Mouse (Mus musculus) erythroblast, adult 5-6 weeks (primary cell): Measurements from ENCODE around the gene Tle3. TPM values are rescaled to one million over a fixed set of nuclear protein-coding genes. Genes with fewer than 3 reads are reported as not detected.

ENCODE experiments used
- ATAC-seq: replicated peaks from 2 replicates; pipeline ENCODE4 v1.8.0; 2016; ENCODE audit warnings: moderate number of reproducible peaks, mild to moderate bottlenecking, moderate TSS enrichment, inconsistent platforms; ENCODE audit not compliant: poor library complexity, low FRiP score, severe bottlenecking
- total RNA-seq, 2 experiments: library from RNA; stranded (forward) in 1 of 2; stranded (reverse) in 1 of 2; fragments of 150-400 nt in 1 of 2; fragments of 200-764, 138-1000 nt in 1 of 2; gene quantifications; 2 replicates each; pipeline versions ENCODE4 v1.2.3 to v1.2.4; 2015 to 2017; ENCODE audit warnings: low replicate concordance in 2 of 2

The Tle3 gene
- total RNA-seq, 2 experiments from 2014 or later: 10.8 to 11.6 TPM

DNA sequence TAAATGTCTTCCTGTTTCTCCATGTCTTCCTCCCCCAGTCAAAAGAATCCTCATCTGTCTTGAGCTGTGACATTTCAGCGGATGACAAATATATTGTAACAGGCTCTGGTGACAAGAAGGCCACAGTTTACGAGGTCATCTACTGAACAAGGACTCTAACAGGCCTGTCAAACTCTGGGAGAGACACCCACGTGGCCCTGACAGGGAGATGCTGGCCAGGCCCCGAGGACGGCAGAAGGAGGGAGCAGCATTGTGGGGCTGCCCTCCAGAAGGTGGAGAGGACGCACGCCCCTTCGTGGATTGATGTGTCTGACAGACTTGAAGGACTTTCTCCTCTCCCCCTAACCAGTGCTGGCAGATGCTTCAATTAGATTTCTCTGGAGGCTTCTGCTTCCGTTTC is 44.4 kb downstream of the Tle3 start:
- ATAC-seq: no peak

DNA sequence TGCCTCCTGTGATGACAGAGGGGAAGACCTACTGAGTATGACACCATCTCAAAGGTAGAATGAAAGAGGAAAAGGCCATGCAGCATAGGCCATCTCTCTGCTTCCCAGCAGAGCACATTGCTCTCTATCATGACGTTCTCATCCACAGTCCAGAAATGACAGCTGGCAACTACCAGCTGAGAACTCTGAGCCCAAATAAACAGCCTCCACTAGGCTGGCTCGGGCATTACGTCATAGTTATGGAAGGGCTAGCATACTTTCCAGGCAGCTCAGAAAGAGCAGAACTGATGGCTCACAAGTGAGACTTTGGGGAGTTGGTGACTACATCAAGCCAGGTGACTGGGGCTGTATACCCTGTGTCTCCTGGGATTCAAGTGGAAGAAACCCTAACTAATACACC is 49.5 kb downstream of the Tle3 start:
- ATAC-seq: no peak

DNA sequence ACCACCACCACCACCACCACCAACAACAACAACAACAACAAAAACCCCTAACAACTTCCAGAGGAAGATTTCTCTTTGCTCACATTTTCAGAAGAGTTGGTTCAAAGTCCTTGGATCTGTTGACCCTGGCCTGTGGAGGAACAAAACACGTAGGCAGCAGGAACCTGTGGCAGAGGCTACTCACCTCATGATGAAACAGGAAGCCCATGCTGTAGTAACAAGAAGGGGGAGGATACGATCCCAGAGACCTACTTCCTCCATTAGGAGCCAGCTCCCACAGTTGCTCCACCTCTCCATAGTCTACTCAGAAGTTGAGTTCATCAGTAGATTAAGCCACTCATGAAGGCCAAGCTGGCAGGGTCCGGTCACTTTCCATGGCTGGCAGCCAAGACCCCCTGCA is 52.1 kb downstream of the Tle3 start:
- ATAC-seq: no peak

DNA sequence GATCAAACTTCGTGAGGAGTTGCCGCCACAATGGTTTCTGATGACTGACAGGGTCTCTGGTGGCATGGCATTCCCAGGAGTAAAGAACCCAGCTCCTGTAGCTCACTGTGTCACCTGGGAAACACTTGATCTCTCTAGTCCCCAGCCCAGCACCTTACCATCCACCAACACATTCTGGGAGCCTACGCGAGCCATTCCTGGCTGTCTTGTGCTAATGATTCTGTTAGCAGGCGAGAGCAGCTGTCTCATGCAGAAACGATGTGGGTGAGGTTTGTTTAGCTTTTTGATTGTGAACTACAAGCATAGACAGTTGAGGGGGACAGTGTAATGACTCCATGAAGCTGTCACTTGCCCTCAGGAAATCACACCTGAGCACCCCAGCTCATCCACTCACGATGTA is 54.3 kb downstream of the Tle3 start:
- ATAC-seq: no peak

DNA sequence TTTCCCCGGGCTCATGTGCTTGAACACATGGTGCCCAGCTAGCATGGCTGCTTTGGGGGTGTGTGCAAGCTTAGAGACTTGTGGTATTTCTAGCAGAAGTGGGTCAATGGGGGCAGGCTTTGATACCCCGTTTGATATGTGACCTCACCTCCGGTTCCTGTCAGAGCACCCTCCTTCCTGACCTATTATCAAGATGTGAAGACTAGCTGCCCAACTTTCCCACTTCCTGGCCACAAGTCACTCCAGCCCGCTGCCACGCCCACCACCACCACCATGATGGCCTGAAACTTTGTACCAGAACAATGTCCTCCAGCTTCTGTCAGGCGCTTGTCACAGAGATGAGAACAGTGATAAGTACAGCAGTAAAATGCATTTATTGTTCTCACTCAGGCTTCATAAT is 54.9 kb downstream of the Tle3 start:
- ATAC-seq: no peak

DNA sequence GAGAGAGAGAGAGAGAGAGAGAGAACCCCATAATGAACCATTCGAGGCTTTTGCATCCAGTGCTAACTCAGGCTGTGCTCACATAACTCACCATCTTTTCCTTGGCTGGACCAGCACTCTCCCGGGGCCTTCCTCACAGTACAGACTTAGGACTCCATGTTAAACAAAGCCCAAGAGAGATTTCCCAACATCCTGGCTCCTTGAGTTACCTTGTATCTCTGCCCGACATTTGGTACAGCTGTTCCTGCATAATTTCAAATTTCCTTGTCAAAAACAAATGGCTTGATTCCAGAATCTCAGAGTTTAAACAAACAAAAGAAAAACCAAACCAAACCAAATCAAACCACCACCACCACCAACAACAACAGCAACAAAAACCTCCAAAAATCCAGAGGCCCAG is 55.7 kb downstream of the Tle3 start:
- ATAC-seq: no peak

DNA sequence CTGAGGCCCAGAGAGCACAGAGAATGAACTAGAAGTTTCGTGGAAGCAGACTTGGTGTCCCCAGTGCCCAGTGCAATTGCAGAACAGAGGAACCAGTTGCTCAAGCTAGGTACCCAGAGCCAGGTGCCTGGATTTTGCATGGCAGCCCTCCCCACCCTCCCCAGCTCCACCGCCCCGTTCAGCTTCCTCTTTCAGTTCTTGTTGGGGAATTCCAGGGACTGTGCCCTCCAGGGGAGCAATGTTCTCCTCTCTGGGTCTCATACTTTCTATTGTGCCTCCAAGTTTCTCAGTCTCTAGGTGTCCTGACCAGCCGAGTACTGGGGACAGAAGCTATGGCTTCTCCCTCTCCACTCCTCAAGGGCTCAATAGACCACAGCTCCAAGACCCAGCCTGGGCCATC is 59.7 kb downstream of the Tle3 start:
- ATAC-seq: no peak

DNA sequence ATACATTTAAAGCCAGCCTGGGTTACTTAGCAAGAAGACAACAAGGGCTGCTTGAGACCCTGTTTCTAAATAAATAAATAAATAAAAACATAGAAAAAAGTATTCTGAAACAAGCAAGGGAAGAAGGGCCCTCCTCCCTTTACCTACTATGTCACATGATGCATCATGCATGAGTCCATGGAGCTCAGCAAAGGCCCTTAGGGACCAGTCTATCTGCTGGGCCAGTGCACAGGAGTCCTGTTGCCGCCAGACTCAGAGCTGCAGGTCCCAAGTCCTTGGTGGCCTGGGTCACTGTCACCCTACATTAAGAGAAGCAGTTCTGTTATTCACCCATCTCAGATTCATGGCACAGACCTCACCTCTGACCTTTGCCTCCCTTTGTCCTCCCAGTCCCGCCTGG is 61.0 kb downstream of the Tle3 start:
- ATAC-seq: no peak

DNA sequence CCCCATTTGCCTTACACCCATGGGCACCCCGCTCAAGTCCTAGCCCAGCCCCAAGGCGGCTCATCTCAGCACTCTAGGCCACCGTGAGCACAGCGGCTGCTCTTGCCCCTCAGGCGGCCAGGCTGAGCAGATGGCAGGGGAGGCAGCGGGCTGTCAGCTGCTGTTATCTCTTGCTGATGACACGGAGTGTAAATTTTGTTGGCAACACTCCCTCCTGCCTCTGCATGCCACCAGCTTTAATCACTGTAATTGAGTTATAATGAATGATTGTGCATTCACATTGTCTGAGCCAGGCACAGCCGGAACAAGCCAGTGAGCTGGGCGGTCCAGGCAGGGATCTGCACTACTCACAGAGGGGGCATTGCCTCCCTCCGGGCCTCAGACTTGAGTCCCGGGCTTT is 61.9 kb downstream of the Tle3 start:
- no peak for ATAC-seq

DNA sequence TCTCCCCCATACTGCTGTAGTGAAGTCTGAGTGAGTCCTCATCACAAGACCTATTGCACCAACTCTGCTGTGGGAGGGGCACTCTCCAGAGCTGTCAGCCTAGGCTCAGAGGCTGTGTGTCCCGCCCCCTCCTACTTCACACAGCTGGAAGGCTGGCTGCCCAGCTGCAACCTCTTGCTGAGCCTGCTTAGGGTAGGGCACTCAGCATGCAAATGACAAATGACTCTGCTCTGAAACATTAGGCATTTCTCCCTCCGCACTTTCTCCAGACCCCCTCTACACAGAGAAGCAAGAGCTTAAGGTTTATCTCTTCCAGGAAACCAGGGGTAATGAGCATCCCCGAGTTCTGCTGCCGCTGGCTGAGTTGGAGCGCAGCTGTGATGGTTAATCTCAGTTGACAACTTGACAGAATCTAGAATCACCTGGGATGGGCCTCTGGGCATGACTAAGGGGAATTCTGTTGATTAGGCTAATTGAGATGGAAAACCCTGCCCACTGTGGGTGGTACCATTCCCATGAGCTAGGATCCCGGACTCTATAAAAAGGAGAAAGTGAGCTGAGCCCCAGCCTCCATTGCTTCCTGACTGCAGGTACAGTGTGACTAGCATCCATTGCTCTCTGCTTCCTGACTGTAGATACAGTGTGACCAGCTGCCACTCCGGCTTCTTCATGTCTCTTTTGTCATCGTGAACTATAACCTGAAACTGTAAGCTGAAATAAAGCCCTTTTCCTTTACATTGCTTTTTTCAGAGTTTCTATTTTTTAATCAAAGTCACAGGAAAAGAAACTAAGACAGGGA is 63.2 kb downstream of the Tle3 start:
- ATAC-seq: no peak

DNA sequence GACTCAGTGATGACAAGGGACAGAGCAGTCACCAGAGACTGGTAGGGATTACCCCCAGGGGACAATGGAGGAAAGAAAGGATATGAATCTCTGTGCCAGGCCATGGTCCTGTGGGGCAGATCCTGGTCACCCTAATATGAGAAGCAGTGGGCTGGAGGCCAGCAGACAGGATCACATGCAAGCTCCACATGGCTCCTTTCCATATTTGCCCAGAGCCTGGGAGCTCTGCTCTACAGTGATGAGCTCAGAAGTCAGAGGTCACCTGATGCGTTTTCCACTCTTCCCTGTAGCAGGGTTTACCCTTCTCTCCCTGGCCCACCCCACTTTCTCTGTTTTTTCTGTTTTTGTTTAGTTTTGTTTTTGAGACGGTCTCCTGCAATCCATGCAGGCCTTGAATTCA is 63.9 kb downstream of the Tle3 start:
- no peak for ATAC-seq

DNA sequence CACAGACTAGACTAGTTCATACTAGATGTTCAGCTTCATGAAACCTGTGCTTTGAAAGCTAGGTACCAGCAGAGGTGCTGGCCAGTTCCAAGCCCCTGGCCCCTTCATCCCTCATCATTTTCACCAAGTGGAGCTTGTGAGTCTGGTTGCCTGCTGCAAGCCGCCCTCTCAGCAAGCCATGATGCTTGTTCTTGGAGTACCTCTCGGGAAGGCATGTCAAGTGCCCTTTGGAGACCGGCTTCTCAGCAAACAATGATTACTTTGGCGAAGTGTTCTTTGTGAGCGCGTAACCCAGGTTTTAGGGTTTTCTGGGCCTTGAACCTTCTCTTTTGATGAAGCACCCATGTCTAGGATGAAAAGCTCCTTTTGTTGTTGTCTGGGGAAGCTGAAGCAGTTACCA is 64.6 kb downstream of the Tle3 start:
- ATAC-seq: no peak

DNA sequence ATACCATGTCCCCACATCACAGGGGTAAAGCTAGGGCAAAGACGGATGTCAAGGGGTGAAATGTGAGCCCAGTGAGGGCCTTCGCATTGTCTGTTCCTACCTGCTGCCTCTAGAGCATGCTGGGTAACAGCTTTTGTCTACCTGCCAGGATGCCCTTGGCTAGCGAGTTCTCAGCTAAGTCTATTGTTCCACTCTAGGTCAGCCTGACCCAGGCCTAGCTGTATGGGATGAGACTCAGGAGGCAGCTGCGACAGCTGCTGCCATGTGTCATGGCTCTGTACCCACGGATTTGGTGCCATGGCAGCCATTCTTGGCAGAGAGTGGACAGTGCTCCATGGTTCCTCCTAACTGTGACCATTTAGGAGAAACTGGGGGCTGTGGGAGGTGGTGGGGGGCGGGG is 66.9 kb downstream of the Tle3 start:
- no peak for ATAC-seq

DNA sequence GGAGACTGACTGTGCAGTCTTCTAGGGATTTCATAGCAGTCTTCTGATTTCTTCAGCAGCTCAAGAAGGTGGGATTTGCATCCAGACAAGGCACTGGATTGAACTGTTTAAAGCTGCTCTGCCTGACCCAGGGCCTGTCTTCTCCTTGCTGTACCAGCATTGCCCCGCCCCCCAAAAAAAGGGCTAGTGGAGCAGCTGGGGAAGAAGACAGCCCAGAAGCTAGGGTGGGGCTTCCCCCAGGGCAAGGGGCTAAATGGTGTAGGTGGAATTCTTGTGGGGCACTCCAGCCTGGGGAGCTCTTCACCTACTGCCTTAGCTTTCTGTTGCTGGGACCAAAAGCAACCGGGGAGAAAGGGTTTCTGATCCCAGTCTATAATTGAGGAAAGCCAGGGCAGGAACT is 67.8 kb downstream of the Tle3 start:
- ATAC-seq: no peak

DNA sequence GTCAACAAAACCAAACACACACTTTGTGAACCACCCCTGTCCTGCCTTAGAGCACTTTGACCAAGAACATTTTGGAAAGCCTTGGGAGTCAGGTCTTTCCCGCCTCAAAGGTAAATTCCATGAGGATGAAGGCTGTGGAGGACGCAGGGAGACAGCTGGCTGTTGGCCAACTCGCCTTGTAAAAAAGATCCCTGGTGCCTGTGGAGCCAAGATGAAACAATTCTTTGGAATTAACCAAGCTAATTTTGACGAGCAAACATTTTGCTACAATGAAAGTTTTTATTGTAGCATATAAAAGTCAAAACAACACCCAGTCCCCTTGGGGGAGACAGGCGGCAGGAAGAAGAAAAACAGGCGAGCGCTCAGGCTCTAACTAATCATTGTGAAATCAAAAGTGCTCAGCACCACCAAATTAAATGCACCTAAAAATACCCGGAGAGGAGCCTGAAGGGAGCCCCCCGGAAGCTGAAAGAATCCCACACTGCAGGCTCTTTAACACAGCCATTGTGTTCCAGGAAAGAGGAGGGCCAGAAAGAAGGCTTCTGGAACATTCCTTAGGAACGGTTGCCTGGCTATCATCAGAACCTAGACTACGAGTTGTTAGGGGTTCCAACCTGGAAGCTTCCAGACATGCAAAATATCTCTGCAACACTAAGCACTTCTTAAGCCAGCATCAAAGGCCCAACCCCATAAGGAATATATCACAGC is 69.2 kb downstream of the Tle3 start:
- no peak for ATAC-seq

DNA sequence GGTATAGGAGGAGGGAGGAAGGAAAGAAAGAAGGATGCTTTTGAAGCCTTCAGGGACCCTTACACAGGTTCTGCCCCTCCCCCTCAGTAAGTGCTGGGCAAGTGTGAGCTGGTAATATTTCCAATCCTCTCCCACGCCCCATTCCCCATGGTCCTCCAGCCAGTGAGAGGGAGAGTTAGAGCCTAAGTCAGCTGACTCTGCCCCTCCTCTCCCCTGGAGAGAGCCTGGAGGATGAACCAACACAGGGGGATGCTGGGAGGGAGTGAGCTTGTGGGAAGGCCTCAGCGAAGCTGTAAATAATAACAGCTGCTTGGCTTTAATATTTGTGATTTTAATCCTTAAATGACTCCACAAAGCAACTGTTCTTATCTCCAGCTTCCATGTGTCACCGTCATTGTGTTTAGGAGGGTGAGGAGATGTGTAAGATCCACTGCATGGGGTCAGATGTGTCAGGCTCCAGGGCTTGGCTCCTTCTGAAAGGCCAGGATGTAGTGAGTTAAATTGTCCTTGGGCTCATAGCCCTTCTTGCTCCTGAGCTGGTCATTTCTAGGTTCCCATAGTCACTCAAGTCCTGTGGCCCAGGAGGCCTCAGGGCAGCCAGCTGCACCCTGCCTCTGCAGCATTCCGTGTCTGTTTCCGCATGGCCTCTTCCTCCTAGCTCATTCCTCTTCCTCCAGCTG is 70.9 kb downstream of the Tle3 start:
- no peak for ATAC-seq

DNA sequence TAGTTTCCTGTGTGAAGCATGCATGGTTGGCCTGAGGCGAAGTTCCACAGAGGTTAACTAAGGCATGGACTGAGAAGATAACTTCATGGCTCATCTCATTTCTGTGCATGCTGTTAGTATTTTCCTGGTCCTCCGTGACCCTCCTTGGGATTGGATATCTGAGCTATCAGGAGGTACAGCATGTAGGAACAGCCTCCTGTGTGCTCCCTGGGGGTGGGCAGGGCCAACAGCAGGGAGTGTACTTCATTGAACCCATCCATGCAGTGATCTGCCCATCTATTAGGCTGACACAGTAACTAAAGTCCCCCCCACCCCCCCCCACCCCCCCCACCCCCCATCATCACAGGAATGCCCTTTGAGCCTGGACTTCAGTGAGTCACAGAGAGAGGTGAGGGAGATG is 73.0 kb downstream of the Tle3 start:
- ATAC-seq: no peak

DNA sequence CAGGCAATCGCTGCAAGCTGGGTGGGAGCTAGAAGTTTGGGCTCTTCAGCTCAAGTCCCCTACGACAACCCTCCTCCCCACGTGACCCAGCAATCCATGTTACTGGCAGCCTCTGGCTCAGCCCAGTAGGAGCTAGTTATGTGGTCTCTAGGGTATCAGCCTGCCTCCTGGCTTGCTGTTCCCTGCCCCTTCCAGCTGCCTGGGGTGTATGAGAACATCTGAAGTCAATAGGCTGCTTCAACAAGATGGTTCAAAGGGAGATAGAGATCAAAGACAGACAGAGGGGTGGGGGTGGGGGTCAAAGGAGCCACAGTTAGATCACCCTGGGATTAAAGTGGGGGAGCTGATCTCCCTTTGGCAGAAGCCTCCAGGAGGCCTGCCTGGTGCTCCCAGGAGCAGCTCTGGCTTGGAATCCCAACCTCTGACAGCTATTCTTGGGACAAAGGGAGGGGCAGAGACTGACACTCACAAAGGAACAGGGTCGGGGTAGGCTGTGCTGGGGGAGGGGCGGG is 73.6 kb downstream of the Tle3 start:
- no peak for ATAC-seq

DNA sequence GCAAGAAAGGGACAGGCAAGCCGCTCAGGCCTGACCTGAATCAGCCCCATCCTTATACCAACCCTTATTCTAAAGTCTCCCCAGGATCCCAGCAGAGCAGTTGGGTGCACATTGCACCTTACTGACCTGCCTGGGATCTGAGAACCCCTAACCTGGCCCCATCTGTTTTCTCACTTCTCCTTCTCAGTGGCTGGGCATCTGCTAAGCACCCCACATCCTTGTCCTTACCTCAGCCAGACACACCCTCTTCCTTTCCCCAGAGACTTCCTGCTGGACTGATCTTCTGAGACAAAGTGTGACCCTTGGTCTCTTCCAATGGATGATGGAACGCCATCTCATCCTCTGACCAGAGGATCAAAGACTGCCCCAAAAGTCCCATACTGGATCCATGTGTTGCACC is 74.8 kb downstream of the Tle3 start:
- no peak for ATAC-seq

DNA sequence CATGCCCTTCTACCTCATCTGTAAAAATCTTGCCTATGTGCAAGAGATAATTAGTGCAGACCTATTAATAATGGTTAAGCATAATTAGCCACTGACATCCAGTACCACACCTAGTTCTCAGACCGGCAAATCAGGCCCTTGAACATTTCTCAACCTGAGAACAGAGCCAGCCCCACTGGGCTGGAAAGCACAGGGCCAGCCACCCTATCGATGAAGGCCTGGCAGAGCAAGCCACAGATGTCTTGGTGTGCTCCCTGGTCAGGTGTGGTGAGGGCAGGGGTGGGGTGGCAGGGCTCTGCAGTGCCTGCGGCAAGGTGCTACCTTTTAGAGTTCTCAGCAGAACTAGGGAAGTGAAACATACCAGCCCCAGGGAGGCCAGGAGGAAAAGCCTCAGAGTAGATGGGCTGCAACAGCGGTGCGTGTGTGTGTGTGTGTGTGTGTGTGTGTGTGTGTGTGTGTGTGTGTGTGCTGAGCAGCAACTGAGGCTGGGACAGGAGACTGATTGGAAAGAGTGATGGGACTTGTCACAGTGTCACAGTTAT is 77.3 kb downstream of the Tle3 start:
- ATAC-seq: no peak

DNA sequence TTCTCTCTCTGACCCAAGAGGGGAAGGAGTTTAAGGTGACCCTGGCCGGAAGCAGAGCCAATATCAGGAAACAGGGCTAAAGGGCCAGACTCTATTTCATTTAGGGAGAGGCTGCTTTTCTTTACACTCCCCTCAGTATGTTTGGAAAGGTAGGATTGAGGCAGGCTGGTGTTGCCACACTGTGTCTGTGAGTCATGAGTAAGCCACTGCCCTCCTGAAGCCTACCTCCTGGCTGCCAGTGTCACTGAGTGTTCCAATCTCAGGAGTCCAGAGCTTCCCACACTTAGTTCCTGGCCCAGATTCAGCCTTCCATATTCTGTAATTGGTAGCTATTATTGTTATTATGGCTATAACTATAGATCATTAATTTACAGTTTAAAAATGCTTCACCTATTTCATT is 79.9 kb downstream of the Tle3 start:
- ATAC-seq: no peak
